Mouse (Mus musculus): ENCODE measurements at regions not wholly inside any gene's neighbourhood (a gene's known extent, or its start where the extent isn't known, plus 50 kb on each side); places are given as distances from the start of the nearest gene placed in this dataset.

DNA sequence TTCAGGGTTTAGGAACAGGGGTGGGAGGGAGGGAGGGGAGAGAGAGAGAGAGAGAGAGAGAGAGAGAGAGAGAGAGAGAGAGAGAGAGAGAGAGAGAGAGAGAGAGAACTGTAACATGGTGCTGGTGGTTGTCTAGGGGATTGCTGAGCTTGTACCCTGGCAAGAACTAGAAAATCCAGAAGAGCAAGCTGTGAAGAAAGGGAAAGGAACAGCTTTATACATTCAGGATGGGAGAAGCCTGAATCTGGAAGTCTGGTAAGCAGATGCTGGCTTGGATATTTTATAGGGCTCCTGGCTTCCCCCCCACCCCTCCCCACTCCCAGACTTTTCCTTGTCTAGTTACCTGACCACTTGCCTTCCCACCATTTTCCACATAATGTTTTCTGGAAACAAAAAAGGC is 224.2 kb upstream of the Acvr2a start:
- Histone ChIP-seq H3K36me3 (ENCODE audit: control insufficient read depth, insufficient read depth) (no peaks in the 10 kb centered on the region), H3K4me3 (no peak overlapping the region), H3K79me2 (ENCODE audit: control insufficient read depth, insufficient read depth) (no peaks in the 10 kb centered on the region), H3K4me2 (ENCODE audit: low read depth) (no peak overlapping the region), H3ac (ENCODE audit: control insufficient read depth, insufficient read length) (no peak overlapping the region), H3K27me3 (ENCODE audit: control insufficient read depth, insufficient read depth, insufficient read length) (no peaks in the 10 kb centered on the region)
- no peak for TF ChIP-seq REST (IDR thresholded peaks at IDR 0.05; ENCODE audit: insufficient read depth, insufficient read length)
- TF ChIP-seq MYOD1 (IDR thresholded peaks at IDR 0.05; ENCODE audit: control insufficient read depth in 1 of 3, insufficient read length in 2 of 3, low read depth in 2 of 3): no peak
- TF ChIP-seq CEBPB (IDR thresholded peaks at IDR 0.05; ENCODE audit: insufficient read depth, poor library complexity, severe bottlenecking): no peak
- TF ChIP-seq TCF12 (IDR thresholded peaks at IDR 0.05; ENCODE audit: insufficient read depth, poor library complexity, severe bottlenecking): no peak
- no peak for TF ChIP-seq POLR2A (IDR thresholded peaks at IDR 0.05; ENCODE audit: insufficient read length, low read depth)
- no peak for TF ChIP-seq SRF (IDR thresholded peaks at IDR 0.05; ENCODE audit: control insufficient read depth, insufficient read length, low read depth)
- TF ChIP-seq USF1 (IDR thresholded peaks at IDR 0.05; ENCODE audit: low read depth): no peak
- TF ChIP-seq E2F4 (IDR thresholded peaks at IDR 0.05; ENCODE audit: insufficient read depth): no peak
- TF ChIP-seq MAX (IDR thresholded peaks at IDR 0.05; ENCODE audit: low read depth): no peak

DNA sequence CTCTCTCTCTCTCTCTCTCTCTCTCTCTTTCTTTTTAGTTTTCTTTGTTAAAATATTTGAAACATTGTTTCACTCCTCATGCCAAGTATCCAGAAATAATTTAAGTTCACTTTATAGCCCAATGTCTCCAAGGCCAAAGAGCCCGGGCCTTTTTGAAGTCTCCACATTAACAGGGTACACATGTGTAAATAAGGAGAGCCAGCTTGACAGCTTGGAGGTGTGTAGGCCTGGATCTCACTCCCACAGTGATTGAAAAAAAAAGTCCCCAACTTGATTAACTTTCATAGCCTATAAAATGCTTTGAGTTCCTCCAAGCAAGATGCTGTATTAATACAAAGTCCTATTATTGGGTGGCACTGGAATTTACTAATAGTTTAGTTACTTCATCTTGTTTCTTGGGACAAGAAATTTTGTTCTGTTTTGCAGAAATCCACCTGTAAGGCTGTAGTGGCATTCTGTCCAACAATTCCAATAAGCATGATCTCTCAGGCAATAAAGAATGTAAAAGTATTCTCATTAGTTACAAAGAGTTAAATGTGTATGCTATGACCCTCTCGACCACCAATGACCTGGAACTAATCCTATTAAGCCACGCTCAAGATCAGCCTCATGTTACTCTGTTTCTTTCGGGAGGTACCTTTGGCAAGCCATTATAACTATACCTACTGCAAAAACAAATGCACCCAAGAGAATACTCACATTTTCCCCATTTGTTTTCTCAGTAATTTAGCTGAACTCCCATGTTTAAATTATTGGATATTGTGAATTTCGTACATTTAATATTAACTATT is 215.9 kb upstream of the Acvr2a start:
- no peaks in the 10 kb centered on the region for H3K79me2 ChIP-seq (ENCODE audit: control insufficient read depth, insufficient read depth)
- no peak overlapping the region for H3ac ChIP-seq (ENCODE audit: control insufficient read depth, insufficient read length)
- no peak overlapping the region for H3K4me3 ChIP-seq
- no peak for TF ChIP-seq MAX (IDR thresholded peaks at IDR 0.05; ENCODE audit: low read depth)
- TF ChIP-seq E2F4 (IDR thresholded peaks at IDR 0.05; ENCODE audit: insufficient read depth): no peak
- no peak for TF ChIP-seq MYOD1 (IDR thresholded peaks at IDR 0.05; ENCODE audit: control insufficient read depth in 1 of 3, insufficient read length in 2 of 3, low read depth in 2 of 3)
- no peak for TF ChIP-seq POLR2A (IDR thresholded peaks at IDR 0.05; ENCODE audit: insufficient read length, low read depth)
- TF ChIP-seq TCF12 (IDR thresholded peaks at IDR 0.05; ENCODE audit: insufficient read depth, poor library complexity, severe bottlenecking): no peak
- no peak for TF ChIP-seq USF1 (IDR thresholded peaks at IDR 0.05; ENCODE audit: low read depth)
- TF ChIP-seq REST (IDR thresholded peaks at IDR 0.05; ENCODE audit: insufficient read depth, insufficient read length): no peak
- no peak for TF ChIP-seq MYOG (IDR thresholded peaks at IDR 0.05; ENCODE audit: control insufficient read depth in 1 of 3, insufficient read depth in 1 of 3, insufficient read length in 2 of 3, low read depth in 2 of 3)
- no peak for TF ChIP-seq POLR2AphosphoS2 (IDR thresholded peaks at IDR 0.05; ENCODE audit: insufficient read length, low read depth)
- TF ChIP-seq TCF3 (IDR thresholded peaks at IDR 0.05; ENCODE audit: insufficient read length, low read depth): no peak
- no peak for TF ChIP-seq SRF (IDR thresholded peaks at IDR 0.05; ENCODE audit: control insufficient read depth, insufficient read length, low read depth)
- TF ChIP-seq CEBPB (IDR thresholded peaks at IDR 0.05; ENCODE audit: insufficient read depth, poor library complexity, severe bottlenecking): no peak
- H3K27me3 ChIP-seq (ENCODE audit: control insufficient read depth, insufficient read depth, insufficient read length): no peaks in the 10 kb centered on the region
- no peak overlapping the region for H3K4me2 ChIP-seq (ENCODE audit: low read depth)
- no peaks in the 10 kb centered on the region for H3K36me3 ChIP-seq (ENCODE audit: control insufficient read depth, insufficient read depth)

DNA sequence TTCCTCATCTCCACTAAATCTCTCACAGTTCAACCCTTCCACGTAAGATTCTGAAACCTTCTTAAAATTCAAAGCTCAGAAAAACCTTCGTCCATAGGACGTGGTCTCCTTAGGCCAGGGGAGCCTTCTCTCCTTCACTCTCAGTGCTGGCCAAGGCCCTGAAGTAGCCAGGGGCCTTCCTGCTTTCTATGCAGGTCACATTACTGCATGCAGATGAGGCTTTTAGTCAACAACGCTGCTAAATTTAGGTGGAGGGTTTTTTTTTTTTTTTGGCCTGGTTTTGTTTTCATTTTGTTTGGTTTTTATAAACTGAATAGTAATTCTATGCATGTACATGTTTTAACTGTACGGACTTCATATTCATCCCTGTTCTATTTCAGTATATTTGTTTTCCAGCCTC is 214.5 kb upstream of the Acvr2a start:
- Histone ChIP-seq H3K79me2 (ENCODE audit: control insufficient read depth, insufficient read depth) (no peaks in the 10 kb centered on the region), H3K27me3 (ENCODE audit: control insufficient read depth, insufficient read depth, insufficient read length) (no peaks in the 10 kb centered on the region), H3ac (ENCODE audit: control insufficient read depth, insufficient read length) (no peak overlapping the region), H3K36me3 (ENCODE audit: control insufficient read depth, insufficient read depth) (no peaks in the 10 kb centered on the region), H3K4me3 (no peak overlapping the region), H3K4me2 (ENCODE audit: low read depth) (no peak overlapping the region)
- no peak for TF ChIP-seq MAX (IDR thresholded peaks at IDR 0.05; ENCODE audit: low read depth)
- no peak for TF ChIP-seq POLR2AphosphoS2 (IDR thresholded peaks at IDR 0.05; ENCODE audit: insufficient read length, low read depth)
- TF ChIP-seq REST (IDR thresholded peaks at IDR 0.05; ENCODE audit: insufficient read depth, insufficient read length): no peak
- TF ChIP-seq E2F4 (IDR thresholded peaks at IDR 0.05; ENCODE audit: insufficient read depth): no peak
- no peak for TF ChIP-seq USF1 (IDR thresholded peaks at IDR 0.05; ENCODE audit: low read depth)
- TF ChIP-seq TCF12 (IDR thresholded peaks at IDR 0.05; ENCODE audit: insufficient read depth, poor library complexity, severe bottlenecking): no peak
- TF ChIP-seq POLR2A (IDR thresholded peaks at IDR 0.05; ENCODE audit: insufficient read length, low read depth): no peak
- TF ChIP-seq MYOG (IDR thresholded peaks at IDR 0.05; ENCODE audit: control insufficient read depth in 1 of 3, insufficient read depth in 1 of 3, insufficient read length in 2 of 3, low read depth in 2 of 3): no peak
- TF ChIP-seq TCF3 (IDR thresholded peaks at IDR 0.05; ENCODE audit: insufficient read length, low read depth): no peak
- no peak for TF ChIP-seq SRF (IDR thresholded peaks at IDR 0.05; ENCODE audit: control insufficient read depth, insufficient read length, low read depth)
- no peak for TF ChIP-seq CEBPB (IDR thresholded peaks at IDR 0.05; ENCODE audit: insufficient read depth, poor library complexity, severe bottlenecking)
- no peak for TF ChIP-seq MYOD1 (IDR thresholded peaks at IDR 0.05; ENCODE audit: control insufficient read depth in 1 of 3, insufficient read length in 2 of 3, low read depth in 2 of 3)

DNA sequence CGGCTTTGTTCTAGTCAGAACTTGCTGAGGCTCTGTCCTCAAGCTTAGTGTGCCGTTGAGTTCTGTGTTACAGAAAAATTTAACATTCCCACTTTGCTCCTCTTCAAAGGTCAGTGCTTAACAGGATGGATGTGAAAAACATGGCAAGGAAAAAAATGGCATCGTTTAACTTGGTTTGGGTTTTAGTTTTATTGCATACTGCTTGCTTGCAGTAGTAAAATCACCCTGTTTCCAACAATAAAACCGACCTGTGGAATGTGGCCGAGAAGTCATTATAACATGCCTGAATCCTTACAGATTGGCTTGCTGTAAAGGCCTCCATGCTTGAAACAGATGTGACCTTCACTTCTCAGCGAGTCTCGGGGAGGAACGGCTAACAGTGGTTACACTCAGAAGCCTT is 212.1 kb upstream of the Acvr2a start:
- no peaks in the 10 kb centered on the region for H3K79me2 ChIP-seq (ENCODE audit: control insufficient read depth, insufficient read depth)
- H3ac ChIP-seq (ENCODE audit: control insufficient read depth, insufficient read length): no peak overlapping the region
- H3K4me3 ChIP-seq: no peak overlapping the region
- no peak for TF ChIP-seq USF1 (IDR thresholded peaks at IDR 0.05; ENCODE audit: low read depth)
- no peak for TF ChIP-seq SRF (IDR thresholded peaks at IDR 0.05; ENCODE audit: control insufficient read depth, insufficient read length, low read depth)
- TF ChIP-seq CEBPB (IDR thresholded peaks at IDR 0.05; ENCODE audit: insufficient read depth, poor library complexity, severe bottlenecking): no peak
- no peak for TF ChIP-seq MYOG (IDR thresholded peaks at IDR 0.05; ENCODE audit: control insufficient read depth in 1 of 3, insufficient read depth in 1 of 3, insufficient read length in 2 of 3, low read depth in 2 of 3)
- no peak for TF ChIP-seq POLR2AphosphoS2 (IDR thresholded peaks at IDR 0.05; ENCODE audit: insufficient read length, low read depth)
- TF ChIP-seq E2F4 (IDR thresholded peaks at IDR 0.05; ENCODE audit: insufficient read depth): no peak
- TF ChIP-seq MYOD1 (IDR thresholded peaks at IDR 0.05; ENCODE audit: control insufficient read depth in 1 of 3, insufficient read length in 2 of 3, low read depth in 2 of 3): no peak
- no peak for TF ChIP-seq TCF12 (IDR thresholded peaks at IDR 0.05; ENCODE audit: insufficient read depth, poor library complexity, severe bottlenecking)
- no peak for TF ChIP-seq MAX (IDR thresholded peaks at IDR 0.05; ENCODE audit: low read depth)
- TF ChIP-seq POLR2A (IDR thresholded peaks at IDR 0.05; ENCODE audit: insufficient read length, low read depth): no peak
- no peak for TF ChIP-seq TCF3 (IDR thresholded peaks at IDR 0.05; ENCODE audit: insufficient read length, low read depth)
- no peak for TF ChIP-seq REST (IDR thresholded peaks at IDR 0.05; ENCODE audit: insufficient read depth, insufficient read length)
- H3K4me2 ChIP-seq (ENCODE audit: low read depth): no peak overlapping the region
- H3K36me3 ChIP-seq (ENCODE audit: control insufficient read depth, insufficient read depth): no peaks in the 10 kb centered on the region
- H3K27me3 ChIP-seq (ENCODE audit: control insufficient read depth, insufficient read depth, insufficient read length): no peaks in the 10 kb centered on the region

All from myocyte (in vitro differentiated cells).